Mouse (Mus musculus) E14TG2a.4 (cell line): ENCODE data around the gene E4f1.
"Not testable (repeated sequence)": the region's sequence is repeated elsewhere in the genome, so short reads cannot be mapped to it uniquely, and the experiment has no call there.

Source experiments
- H3K27me3 ChIP-seq: 2 replicates; pipeline ENCODE4 v1.6.1; 2014; ENCODE audit warnings: low read length, control low read depth; ENCODE audit not compliant: insufficient read depth
- H3K36me3 ChIP-seq: 2 replicates; pipeline ENCODE4 v1.6.1; 2014; ENCODE audit warnings: low read length, control low read depth; ENCODE audit not compliant: insufficient read depth
- H3K4me1 ChIP-seq: replicated peaks from 2 replicates; pipeline ENCODE4 v1.6.1; 2014; ENCODE audit warnings: low read depth, low read length, control low read depth
- H3K4me3 ChIP-seq: replicated peaks from 2 replicates; pipeline ENCODE4 v1.5.1; 2014; ENCODE audit warnings: mild to moderate bottlenecking, low read length
- H3K9me3 ChIP-seq: 2 replicates; pipeline ENCODE4 v1.6.1; 2014; ENCODE audit warnings: low read length, control low read depth
- CTCF ChIP-seq: conservative IDR thresholded peaks from 2 replicates; pipeline ENCODE4 v1.5.1; 2014; ENCODE audit warnings: low read length
- NANOG ChIP-seq: IDR thresholded peaks from 2 replicates; pipeline ENCODE4 v1.6.1; 2014; ENCODE audit warnings: borderline replicate concordance, low read length, mixed read lengths
- POU5F1 ChIP-seq: IDR thresholded peaks from 2 replicates; pipeline ENCODE4 v1.6.1; 2014; ENCODE audit warnings: low read length, borderline replicate concordance

Gene E4f1

DNA sequence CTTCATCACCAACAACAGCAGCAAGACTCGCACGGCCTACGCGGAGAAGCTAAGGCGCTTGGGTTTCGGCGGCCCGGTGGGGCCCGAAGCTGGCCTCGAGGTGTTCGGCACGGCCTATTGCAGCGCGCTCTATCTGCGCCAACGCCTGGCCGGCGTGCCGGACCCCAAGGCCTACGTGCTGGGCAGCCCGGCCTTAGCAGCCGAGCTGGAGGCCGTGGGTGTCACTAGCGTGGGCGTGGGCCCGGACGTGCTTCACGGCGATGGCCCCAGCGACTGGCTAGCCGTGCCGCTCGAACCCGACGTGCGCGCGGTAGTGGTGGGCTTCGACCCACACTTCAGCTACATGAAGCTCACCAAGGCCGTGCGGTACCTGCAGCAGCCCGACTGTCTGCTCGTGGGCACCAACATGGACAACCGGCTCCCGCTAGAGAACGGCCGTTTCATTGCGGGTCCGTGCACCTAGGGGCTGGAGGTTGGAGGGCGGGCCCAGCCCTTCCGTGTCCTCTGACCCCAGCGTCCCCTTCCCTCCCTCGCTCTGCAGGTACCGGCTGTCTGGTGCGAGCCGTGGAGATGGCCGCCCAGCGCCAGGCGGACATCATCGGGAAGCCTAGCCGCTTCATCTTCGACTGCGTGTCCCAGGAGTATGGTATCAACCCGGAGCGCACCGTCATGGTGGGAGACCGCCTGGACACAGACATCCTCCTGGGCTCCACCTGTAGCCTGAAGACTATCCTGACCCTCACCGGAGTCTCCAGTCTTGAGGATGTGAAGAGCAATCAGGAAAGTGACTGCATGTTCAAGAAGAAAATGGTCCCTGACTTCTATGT, 801 bp upstream of the E4f1 start:
- no peaks in the 10 kb centered on the region for H3K27me3 ChIP-seq
- TF ChIP-seq CTCF: no peak
- no peak for TF ChIP-seq POU5F1
- TF ChIP-seq NANOG: no peak
- peak overlapping the region; percentile 96 for H3K4me3 ChIP-seq
- H3K9me3 ChIP-seq: no peaks in the 10 kb centered on the region
- peaks cover 47% of the 10 kb centered on the region for H3K4me1 ChIP-seq
- peaks cover 62% of the 10 kb centered on the region for H3K36me3 ChIP-seq

DNA sequence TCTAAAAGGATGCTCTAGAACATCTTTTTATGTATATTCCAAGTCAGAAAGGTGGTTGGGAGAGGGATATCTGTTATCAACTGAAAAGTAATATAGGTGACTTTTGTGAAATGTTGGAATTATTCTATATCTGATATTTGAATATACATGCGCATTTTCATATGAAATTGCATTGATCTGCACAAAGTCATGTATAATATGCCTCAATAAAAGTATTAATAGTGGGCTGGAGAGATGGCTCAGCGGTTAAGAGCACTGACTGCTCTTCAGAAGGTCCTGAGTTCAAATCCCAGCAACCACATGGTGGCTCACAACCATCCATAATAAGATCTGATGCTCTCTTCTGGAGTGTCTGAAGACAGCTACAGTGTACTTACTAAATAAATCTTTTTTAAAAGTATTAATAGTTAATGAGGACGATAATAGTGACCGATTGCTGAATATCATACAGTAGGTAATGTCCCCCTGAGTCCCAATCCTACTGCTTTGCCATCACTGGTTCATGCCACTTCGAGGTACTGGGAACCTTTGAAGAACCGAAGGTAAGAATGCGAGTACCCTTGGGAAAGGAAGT, 690 bp downstream of the E4f1 start:
- Histone ChIP-seq H3K4me1 (peaks cover 44% of the 10 kb centered on the region), H3K9me3 (no peaks in the 10 kb centered on the region), H3K27me3 (no peaks in the 10 kb centered on the region), H3K36me3 (peaks cover 57% of the 10 kb centered on the region), H3K4me3 (peak overlapping the region; percentile 96)
- TF ChIP-seq POU5F1 (no peak), NANOG (no peak)

DNA sequence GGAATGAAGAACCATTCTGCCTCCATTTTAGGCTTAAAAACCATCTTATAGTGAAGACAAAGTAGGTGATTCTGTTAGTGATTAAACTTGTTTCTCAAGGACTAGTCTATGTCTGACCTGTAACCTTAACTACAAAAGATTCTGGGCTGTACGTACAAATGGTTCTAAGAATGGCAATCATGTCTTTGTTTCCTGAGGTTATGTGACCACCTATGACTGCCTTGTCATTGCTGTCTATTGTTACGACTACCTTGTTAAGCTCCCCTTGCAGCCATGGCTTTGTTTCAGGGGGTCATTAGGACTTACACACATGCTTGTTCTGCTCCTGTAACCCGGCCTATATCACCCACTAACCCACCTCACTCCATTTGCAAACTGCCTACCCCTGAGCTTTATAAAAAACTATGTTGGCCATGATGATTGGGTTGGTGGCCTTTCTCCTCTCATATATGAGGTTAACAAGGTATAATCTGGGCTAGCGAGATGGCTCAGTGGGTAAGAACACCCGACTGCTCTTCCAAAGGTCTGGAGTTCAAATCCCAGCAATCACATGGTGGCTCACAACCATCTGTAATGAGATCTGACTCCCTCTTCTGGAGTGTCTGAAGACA, 1.4 kb downstream of the E4f1 start:
- H3K36me3 ChIP-seq: peaks cover 50% of the 10 kb centered on the region

DNA sequence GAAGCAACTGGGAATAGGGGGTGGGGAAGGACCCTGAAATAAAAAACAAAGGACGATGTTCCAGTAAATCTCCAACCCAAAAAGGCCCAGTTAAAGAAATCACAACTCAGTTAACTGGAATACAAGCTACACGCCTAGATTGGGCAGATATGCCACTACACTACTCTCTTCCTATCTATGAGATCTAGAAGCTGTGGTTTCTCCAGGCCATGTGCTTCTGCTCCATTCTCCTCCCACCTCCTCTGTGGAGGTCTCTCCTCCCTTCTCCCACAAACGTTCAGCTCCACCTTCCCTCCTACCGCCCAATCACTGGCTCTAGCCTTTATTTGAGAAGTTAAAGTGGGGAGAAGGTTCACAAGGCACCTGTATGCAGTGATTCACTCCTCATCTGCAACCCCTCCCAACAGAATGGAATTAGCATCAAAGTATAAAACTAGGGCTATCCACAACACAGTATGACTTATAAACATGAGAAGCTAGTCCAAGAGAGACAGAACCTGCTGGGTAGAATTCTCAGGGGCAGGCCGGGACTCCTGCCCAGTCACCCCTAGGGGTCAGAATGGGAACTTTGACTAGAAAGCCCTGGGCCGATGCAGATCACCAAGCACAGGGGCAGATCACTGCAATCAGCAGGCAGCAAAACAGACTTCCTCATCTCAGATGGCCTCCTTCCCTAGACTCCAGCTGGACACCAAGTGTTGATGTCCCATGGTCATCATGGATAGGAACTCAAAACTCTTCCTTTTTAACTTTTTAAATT, 6.6 kb downstream of the E4f1 start:
- H3K4me3 ChIP-seq: no peak overlapping the region
- no peaks in the 10 kb centered on the region for H3K27me3 ChIP-seq
- peaks cover 17% of the 10 kb centered on the region for H3K4me1 ChIP-seq
- peaks cover 22% of the 10 kb centered on the region for H3K36me3 ChIP-seq
- TF ChIP-seq NANOG: no peak
- TF ChIP-seq CTCF: peak; percentile 44
- TF ChIP-seq POU5F1: no peak
- H3K9me3 ChIP-seq: no peaks in the 10 kb centered on the region

More for the DNA sequence above, 1.4 kb downstream of the E4f1 start:
- TF ChIP-seq POU5F1: no peak
- TF ChIP-seq CTCF: no peak
- no peak; the same call in 1 of the 2 replicates for TF ChIP-seq NANOG
- H3K9me3 ChIP-seq: no peaks in the 10 kb centered on the region
- no peaks in the 10 kb centered on the region for H3K27me3 ChIP-seq
- no peak overlapping the region for H3K4me3 ChIP-seq
- H3K4me1 ChIP-seq: peaks cover 39% of the 10 kb centered on the region

DNA sequence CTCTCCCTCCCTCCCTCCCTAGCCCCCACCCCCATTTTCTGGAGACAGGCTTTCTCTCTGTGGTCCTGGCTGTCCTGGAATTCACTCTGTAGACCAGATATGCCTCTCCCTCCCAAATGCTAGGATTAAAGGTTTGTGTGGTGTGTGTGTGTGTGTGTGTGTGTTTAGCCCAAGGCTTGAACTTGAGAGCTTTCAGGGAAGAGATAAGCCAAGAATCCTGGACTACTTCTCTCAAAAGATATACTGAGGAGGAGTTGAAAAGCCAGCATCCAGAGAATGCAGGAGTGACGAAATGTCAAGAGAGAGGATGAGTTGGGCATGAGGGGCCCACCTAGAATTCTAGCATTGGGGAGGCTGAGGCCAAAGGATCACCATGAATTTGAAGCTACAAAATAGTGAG, 7.2 kb downstream of the E4f1 start:
- Histone ChIP-seq H3K9me3 (no peaks in the 10 kb centered on the region), H3K4me1 (peaks cover 14% of the 10 kb centered on the region), H3K36me3 (peaks cover 22% of the 10 kb centered on the region), H3K4me3 (no peak overlapping the region), H3K27me3 (no peaks in the 10 kb centered on the region)
- TF ChIP-seq CTCF (no peak), NANOG (no peak), POU5F1 (no peak)

DNA sequence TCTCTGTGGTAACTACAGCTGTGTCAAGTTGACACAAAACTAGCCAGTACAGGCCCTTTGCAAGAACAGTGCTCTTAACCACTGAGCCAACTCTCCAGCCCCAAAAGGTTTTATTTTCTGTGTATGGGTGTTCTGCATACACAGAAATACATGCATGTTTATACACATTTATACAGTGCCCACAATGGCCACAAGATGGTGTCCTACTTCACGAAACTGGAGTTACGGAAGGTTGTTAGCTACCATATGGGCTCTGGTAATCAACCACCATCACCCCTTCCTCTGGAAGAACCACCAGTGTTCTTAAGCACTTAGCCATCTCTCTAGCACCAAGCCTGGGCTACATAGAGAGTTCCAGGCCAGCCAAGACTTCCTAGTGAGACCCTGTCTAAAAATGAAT, 8.5 kb downstream of the E4f1 start:
- H3K4me3 ChIP-seq: no peak overlapping the region
- H3K9me3 ChIP-seq: no peaks in the 10 kb centered on the region
- H3K4me1 ChIP-seq: peaks cover 14% of the 10 kb centered on the region
- H3K36me3 ChIP-seq: peaks cover 17% of the 10 kb centered on the region
- H3K27me3 ChIP-seq: no peaks in the 10 kb centered on the region
- TF ChIP-seq CTCF (peak; percentile 53), POU5F1 (no peak)

DNA sequence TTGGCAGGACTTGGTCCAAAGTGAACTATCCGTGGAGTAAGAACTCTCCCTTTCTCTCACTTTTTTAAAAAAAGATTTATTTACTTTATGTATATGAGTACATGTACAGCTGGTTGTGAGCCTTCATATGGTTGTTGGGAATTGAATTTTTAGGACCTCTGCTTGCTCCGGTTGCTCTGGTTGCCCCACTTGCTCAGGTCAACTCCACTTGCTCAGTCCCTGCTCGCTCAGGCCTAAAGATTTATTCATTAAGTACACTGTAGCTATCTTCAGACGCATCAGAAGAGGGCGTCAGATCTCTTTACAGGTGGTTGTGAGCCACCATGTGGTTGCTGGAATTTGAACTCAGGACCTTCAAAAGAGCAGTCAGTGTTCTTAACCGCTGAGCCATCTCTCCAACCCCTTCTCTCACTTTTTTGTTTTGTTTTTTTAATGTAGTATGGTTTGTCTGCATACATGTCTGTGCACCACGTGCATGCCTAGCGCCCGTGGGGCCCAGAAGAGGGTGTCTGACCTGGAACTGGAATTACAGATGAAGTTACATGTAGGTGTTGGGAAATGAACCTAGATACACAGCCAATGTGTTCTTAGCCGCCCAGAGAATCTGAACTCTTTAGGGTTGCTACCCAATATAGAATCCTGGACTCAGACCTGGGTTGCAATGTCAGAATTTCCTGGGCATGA, 14.4 kb downstream of the E4f1 start:
- Histone ChIP-seq H3K36me3 (peaks cover 20% of the 10 kb centered on the region), H3K4me3 (peak overlapping the region; percentile 35; the same call in 1 of the 2 replicates), H3K4me1 (peaks cover 18% of the 10 kb centered on the region)
- H3K27me3 ChIP-seq, H3K9me3 ChIP-seq: not testable (repeated sequence)
